Mouse (Mus musculus) midbrain, embryonic 16.5 days (tissue): ENCODE measurements around the gene Gm49776. TPM values are rescaled to one million over a fixed set of nuclear protein-coding genes. Genes with fewer than 3 reads are reported as not detected.

Experiments
- ATAC-seq: fragments of 200-750 bp; cut with Nextera tagmentation; 2 replicates; pipeline ENCODE4 v1.8.0; 2017; ENCODE audit warnings: moderate TSS enrichment
- H3K27ac ChIP-seq: fragments of 300-500 bp; sonication (generic); 2 replicates; pipeline ENCODE4 v1.5.1; 2014; ENCODE audit warnings: mild to moderate bottlenecking, low read length, mixed read lengths
- H3K27me3 ChIP-seq: fragments of 300-500 bp; sonication (generic); 2 replicates; pipeline ENCODE4 v1.6.1; 2014; ENCODE audit warnings: low read depth, low read length, mixed read lengths; ENCODE audit not compliant: control insufficient read depth, insufficient read depth
- H3K36me3 ChIP-seq: fragments of 300-500 bp; sonication (generic); 2 replicates; pipeline ENCODE4 v1.6.1; 2014; ENCODE audit warnings: mild to moderate bottlenecking, low read length, moderate library complexity, mixed read lengths; ENCODE audit not compliant: control insufficient read depth, insufficient read depth
- H3K4me1 ChIP-seq: fragments of 300-500 bp; sonication (generic); 2 replicates; pipeline ENCODE4 v1.6.1; 2014; ENCODE audit warnings: mild to moderate bottlenecking, low read length, mixed read lengths; ENCODE audit not compliant: control insufficient read depth, insufficient read depth
- H3K4me2 ChIP-seq: fragments of 300-500 bp; sonication (generic); 2 replicates; pipeline ENCODE4 v1.6.1; 2014; ENCODE audit warnings: mild to moderate bottlenecking, low read length, mixed read lengths
- H3K4me3 ChIP-seq: fragments of 300-500 bp; sonication (generic); 2 replicates; pipeline ENCODE4 v1.5.1; 2014; ENCODE audit warnings: low read depth, mild to moderate bottlenecking, low read length, moderate library complexity, mixed read lengths
- H3K9ac ChIP-seq: fragments of 300-500 bp; sonication (generic); 2 replicates; pipeline ENCODE4 v1.6.1; 2014; ENCODE audit warnings: low read depth, low read length, mixed read lengths
- H3K9me3 ChIP-seq: fragments of 300-500 bp; sonication (generic); replicated peaks from 2 replicates; pipeline ENCODE4 v1.6.1; 2014; ENCODE audit warnings: mild to moderate bottlenecking, low read length, mixed read lengths; ENCODE audit not compliant: control insufficient read depth, poor library complexity, severe bottlenecking
- WGBS: fragments of 180-500 bp; shearing (Covaris S2); extraction: QIAGEN DNeasy Blood & Tissue Kit; methylation state at CpG from one replicate; pipeline ENCODE4 v1.1.7; 2014; 5-methylcytosine and 5-hydroxymethylcytosine counted together
- polyA plus RNA-seq: library from polyadenylated mRNA; unstranded; fragments of >200 nt; fragmentation: Nextera tagmentation; extraction: Ambion mirVana; gene quantifications from 2 replicates; pipeline ENCODE4 v1.2.1, GENCODE M21; 2015

Gm49776 gene
- polyA plus RNA-seq, 1 experiment from 2014 or later: not detected

DNA sequence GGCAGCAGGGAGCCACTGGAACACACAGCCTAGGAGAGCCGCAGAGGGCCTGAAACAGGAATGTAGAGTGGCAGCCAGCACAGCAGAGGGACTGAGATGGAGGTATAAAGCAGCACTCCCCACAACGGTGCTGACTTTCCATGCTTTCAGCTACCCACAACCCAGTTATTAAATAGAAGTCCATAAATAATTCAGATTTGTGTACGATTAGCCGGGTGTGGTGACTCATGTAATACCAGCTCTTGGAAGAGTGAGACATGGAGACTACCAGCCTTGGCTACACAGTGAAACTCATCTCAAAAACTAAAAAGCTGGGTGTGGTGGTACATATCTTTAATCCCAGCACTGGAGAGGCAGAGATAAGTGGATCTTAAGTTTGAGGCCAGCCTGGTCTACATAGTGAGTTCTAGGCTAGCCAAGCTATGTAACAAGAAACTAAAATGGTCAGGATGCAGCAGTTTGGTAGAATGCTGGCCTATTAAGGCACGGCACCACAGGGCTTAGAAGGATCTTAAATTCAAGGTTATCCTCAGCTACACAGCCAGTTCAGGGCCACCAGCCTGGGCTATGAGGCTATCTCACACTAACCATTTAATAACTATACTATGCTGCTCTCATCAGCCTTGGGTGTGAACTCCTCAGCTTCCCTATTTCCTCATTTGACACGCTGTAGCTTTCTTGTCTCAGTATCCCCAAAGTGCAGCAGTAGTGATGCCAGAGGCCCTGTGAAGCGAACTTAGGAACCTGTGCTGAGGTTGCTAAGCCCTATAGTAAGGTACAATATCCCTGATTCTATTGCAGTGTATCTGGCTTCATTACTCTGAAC, 21.2 kb downstream of the Gm49776 start:
- Histone ChIP-seq H3K9ac (peak overlapping the region; percentile 84; the same call in 1 of the 2 replicates), H3K36me3 (peaks cover 22% of the 10 kb centered on the region), H3K4me2 (no peak overlapping the region), H3K27ac (no peak overlapping the region), H3K27me3 (no peaks in the 10 kb centered on the region), H3K4me3 (no peak overlapping the region), H3K4me1 (peaks cover 22% of the 10 kb centered on the region), H3K9me3 (no peaks in the 10 kb centered on the region)
- 70% methylated on average over 7 of the region's 7 CpGs for WGBS
- no peak for ATAC-seq

- peak overlapping the region; percentile 89 for H3K4me2 ChIP-seq
- no peaks in the 10 kb centered on the region for H3K9me3 ChIP-seq
- peak overlapping the region; percentile 90 for H3K4me3 ChIP-seq
- 2% methylated on average over 19 of the region's 19 CpGs for WGBS
- peak overlapping the region; percentile 84 for H3K9ac ChIP-seq
- H3K27me3 ChIP-seq: no peaks in the 10 kb centered on the region
- peaks cover 10% of the 10 kb centered on the region for H3K36me3 ChIP-seq
- peaks cover 22% of the 10 kb centered on the region for H3K4me1 ChIP-seq
- ATAC-seq: peak; percentile 92
- H3K27ac ChIP-seq: peak overlapping the region; percentile 93
These were observed 22.6 kb downstream of the Gm49776 start for GRCm38 (mm10) chr16:18235389-18236065.

GRCm38 (mm10) chr16:18234671-18235388, 23.3 kb downstream of the Gm49776 start, which contains the start of gene Zdhhc8:
TSS of gene Zdhhc8 (minus strand) at chr16:18235136.
- peak within 1 kb of the TSS; percentile 84 for H3K9ac ChIP-seq
- no peaks in the 10 kb centered on the region for H3K9me3 ChIP-seq
- peak within 1 kb of the TSS; percentile 93 for H3K27ac ChIP-seq
- peak within 1 kb of the TSS; percentile 89 for H3K4me2 ChIP-seq
- peak; percentile 88 for ATAC-seq
- peaks cover 6% of the 10 kb centered on the region; the same call in 1 of the 2 replicates for H3K36me3 ChIP-seq
- H3K4me3 ChIP-seq: peak within 1 kb of the TSS; percentile 90
- no peaks in the 10 kb centered on the region for H3K27me3 ChIP-seq
- peaks cover 26% of the 10 kb centered on the region for H3K4me1 ChIP-seq
- WGBS: under 1% methylated on average over 60 of the region's 79 CpGs

DNA sequence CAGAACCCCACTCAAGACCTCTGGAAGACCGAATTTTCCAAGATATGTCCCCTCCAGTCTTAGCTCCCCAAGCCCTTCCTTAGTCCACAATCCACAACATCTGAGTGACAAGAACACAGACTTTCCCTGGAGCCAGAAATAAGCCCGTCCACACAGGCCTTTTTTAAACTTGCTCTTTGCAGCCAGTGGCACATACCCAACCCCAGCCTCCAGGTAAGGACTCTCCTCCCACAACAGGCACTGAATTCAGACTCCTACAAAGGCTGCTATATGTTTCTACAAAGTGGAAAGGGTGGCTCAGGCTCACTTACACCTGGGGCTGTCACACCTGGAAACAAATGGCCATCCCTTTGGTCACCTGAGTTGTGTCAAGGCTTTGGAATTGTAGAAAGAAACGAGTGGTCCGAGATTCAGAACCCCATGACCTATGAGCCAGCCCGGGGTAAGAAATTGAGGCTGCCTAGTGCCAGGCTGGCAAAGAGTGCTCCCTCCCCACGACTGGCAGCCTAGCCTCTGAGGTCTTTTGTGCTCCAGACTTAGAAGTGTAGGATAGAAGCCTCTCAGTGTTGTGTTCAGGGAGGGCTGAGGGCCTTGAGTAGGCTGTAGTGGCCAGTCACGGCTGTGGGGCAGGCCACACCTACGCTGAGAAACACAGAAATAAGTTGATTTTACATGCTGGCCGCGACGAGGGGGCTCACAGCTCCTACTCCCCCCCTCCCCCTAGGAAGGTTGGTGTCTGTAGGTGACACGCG, 24.0 kb downstream of the Gm49776 start:
- Histone ChIP-seq H3K4me3 (peak overlapping the region; percentile 90), H3K27me3 (no peaks in the 10 kb centered on the region), H3K4me1 (peaks cover 31% of the 10 kb centered on the region), H3K36me3 (peaks cover 3% of the 10 kb centered on the region; the same call in 1 of the 2 replicates), H3K9me3 (no peaks in the 10 kb centered on the region), H3K27ac (no peak overlapping the region; the same call in none of the 2 replicates), H3K9ac (peak overlapping the region; percentile 84), H3K4me2 (peak overlapping the region; percentile 89)
- peak; percentile 11; the same call in 1 of the 2 replicates for ATAC-seq
- WGBS: 19% methylated on average over 13 of the region's 13 CpGs

- no peak overlapping the region; the same call in 1 of the 2 replicates for H3K4me3 ChIP-seq
- ATAC-seq: no peak
- no peaks in the 10 kb centered on the region for H3K27me3 ChIP-seq
- peak overlapping the region; percentile 89 for H3K4me2 ChIP-seq
- no peaks in the 10 kb centered on the region for H3K9me3 ChIP-seq
- H3K9ac ChIP-seq: peak overlapping the region; percentile 84; the same call in 1 of the 2 replicates
- no peak overlapping the region for H3K27ac ChIP-seq
- peaks cover 31% of the 10 kb centered on the region for H3K4me1 ChIP-seq
- H3K36me3 ChIP-seq: 0 out of 2 replicates have a peak, but pooled peaks cover 3% of the 10 kb centered on the region
- WGBS: 79% methylated on average over 1 of the region's 1 CpGs
These were observed 24.7 kb downstream of the Gm49776 start for GRCm38 (mm10) chr16:18233451-18233850.

GRCm38 (mm10) chr16:18231451-18231850, 26.7 kb downstream of the Gm49776 start:
- Histone ChIP-seq H3K4me2 (no peak overlapping the region), H3K9me3 (no peaks in the 10 kb centered on the region), H3K4me3 (no peak overlapping the region), H3K27ac (no peak overlapping the region), H3K9ac (no peak overlapping the region), H3K4me1 (peaks cover 30% of the 10 kb centered on the region), H3K27me3 (no peaks in the 10 kb centered on the region), H3K36me3 (peaks cover 8% of the 10 kb centered on the region; the same call in 1 of the 2 replicates)
- 90% methylated on average over 4 of the region's 4 CpGs for WGBS
- no peak for ATAC-seq

GRCm38 (mm10) chr16:18231047-18231446, 27.1 kb downstream of the Gm49776 start:
- WGBS: 78% methylated on average over 3 of the region's 3 CpGs
- Histone ChIP-seq H3K27ac (no peak overlapping the region), H3K9me3 (no peaks in the 10 kb centered on the region), H3K36me3 (peaks cover 12% of the 10 kb centered on the region), H3K4me1 (peaks cover 26% of the 10 kb centered on the region), H3K4me3 (no peak overlapping the region), H3K9ac (no peak overlapping the region), H3K4me2 (no peak overlapping the region), H3K27me3 (no peaks in the 10 kb centered on the region)
- ATAC-seq: no peak

DNA sequence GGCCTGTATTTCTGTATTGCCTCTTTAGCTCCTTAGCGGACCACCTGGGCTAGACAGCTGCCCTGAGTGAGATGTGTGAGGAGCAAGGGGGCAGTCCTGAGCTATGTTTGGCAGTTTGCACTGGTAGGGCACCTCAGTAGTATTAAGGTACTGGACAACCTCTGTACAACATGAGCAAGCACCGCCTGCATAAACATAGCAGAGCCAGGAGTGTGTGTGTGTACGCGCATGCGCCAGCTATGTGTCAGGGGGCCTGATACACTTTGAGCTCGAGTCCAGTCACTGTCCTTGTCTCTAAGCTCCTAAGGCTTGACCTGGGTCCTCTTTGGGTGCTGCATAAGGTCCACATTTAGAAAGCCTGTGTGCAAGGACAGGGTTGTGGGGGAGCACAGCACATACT, 27.5 kb downstream of the Gm49776 start:
- Histone ChIP-seq H3K4me3 (no peak overlapping the region), H3K4me2 (no peak overlapping the region), H3K36me3 (peaks cover 16% of the 10 kb centered on the region), H3K27me3 (no peaks in the 10 kb centered on the region), H3K4me1 (peaks cover 22% of the 10 kb centered on the region), H3K27ac (no peak overlapping the region), H3K9me3 (no peaks in the 10 kb centered on the region), H3K9ac (no peak overlapping the region)
- 92% methylated on average over 6 of the region's 6 CpGs for WGBS
- ATAC-seq: no peak
